Comparison of ENCODE assay signal across 13 mouse cellular contexts in genomic region chr11:114443444-114443843, GRCm38 (mm10).
DNase-seq lines count a peak whose midpoint lies in the region; ATAC-seq and TF ChIP-seq lines count a peak whose summit lies in the region.
"Had no signal": no experiment of that assay in that cellular context is flagged by ENCODE, and none has a peak within 500 bp of the region (broad histone marks: within the 10 kb centered on the region; RNA-seq: fewer than 3 reads in every experiment).

No protein-coding gene starts in this region.

- H3K9ac ChIP-seq in lung, embryonic 14.5 days: no peak overlapping the region
- H3K9ac ChIP-seq in midbrain, embryonic 15.5 days: no peak overlapping the region
- H3K9ac ChIP-seq: forebrain, embryonic 12.5 days had no signal

- H3K27ac ChIP-seq in gastrocnemius, adult 2 months: no peak overlapping the region
- no peak overlapping the region for H3K27ac ChIP-seq in lung, embryonic 14.5 days (ENCODE audit: low read depth)
- H3K27ac ChIP-seq in midbrain, embryonic 15.5 days: no peak overlapping the region
- H3K27ac ChIP-seq: forebrain, embryonic 12.5 days; layer of hippocampus, adult 2 months; limb, embryonic 10.5 days had no signal

- DNase-seq in testis, postnatal 10 days (ENCODE audit: low spot score): peak; percentile 51
- no peak for DNase-seq in testis, postnatal 14 days (ENCODE audit: low spot score)
- peak; percentile 84 for DNase-seq in gastrocnemius, adult 2 months
- DNase-seq in lung, embryonic 14.5 days: peak; percentile 10
- DNase-seq in left cerebral cortex, postnatal 36 days (ENCODE audit: low spot score in 2 of 2): no peak
- no peak for DNase-seq in c-Kit-positive CD71-positive TER-119-positive erythroid progenitor cells, embryonic 14.5 days (ENCODE audit: low spot score)
- DNase-seq: cerebellum, adult 11 months; thymus, postnatal 4 days had no signal

- no peak overlapping the region for H3K4me2 ChIP-seq in lung, embryonic 14.5 days
- H3K4me2 ChIP-seq in midbrain, embryonic 15.5 days: no peak overlapping the region
- H3K4me2 ChIP-seq: forebrain, embryonic 12.5 days had no signal

- H3K9me3 ChIP-seq in lung, embryonic 14.5 days (ENCODE audit: low read depth, low read length): no peaks in the 10 kb centered on the region
- no peaks in the 10 kb centered on the region for H3K9me3 ChIP-seq in midbrain, embryonic 15.5 days
- H3K9me3 ChIP-seq: forebrain, embryonic 12.5 days; limb, embryonic 10.5 days had no signal

- no peaks in the 10 kb centered on the region for H3K36me3 ChIP-seq in lung, embryonic 14.5 days (ENCODE audit: insufficient read depth)
- H3K36me3 ChIP-seq in midbrain, embryonic 15.5 days (replicated peaks): no peaks in the 10 kb centered on the region
- H3K36me3 ChIP-seq: forebrain, embryonic 12.5 days; limb, embryonic 10.5 days had no signal

- no peak overlapping the region for H3K4me3 ChIP-seq in gastrocnemius, adult 2 months
- no peak overlapping the region for H3K4me3 ChIP-seq in lung, embryonic 14.5 days (ENCODE audit: low read depth, low read length)
- no peak overlapping the region for H3K4me3 ChIP-seq in midbrain, embryonic 15.5 days
- H3K4me3 ChIP-seq: forebrain, embryonic 12.5 days; layer of hippocampus, adult 2 months; limb, embryonic 10.5 days had no signal

- TF ChIP-seq CTCF in gastrocnemius, adult 2 months (IDR thresholded peaks at IDR 0.05): no peak
- TF ChIP-seq CTCF in lung, embryonic 14.5 days (IDR thresholded peaks at IDR 0.05; ENCODE audit: low read depth): no peak

- intact Hi-C loops in gastrocnemius, adult 2 months (cut with DNase I): no loop called here
- intact Hi-C loops in left cerebral cortex, postnatal 36 days (cut with DNase I): no loop called here

- peaks cover 20% of the 10 kb centered on the region for H3K4me1 ChIP-seq in lung, embryonic 14.5 days (ENCODE audit: insufficient read depth)
- H3K4me1 ChIP-seq in midbrain, embryonic 15.5 days: peaks cover 34% of the 10 kb centered on the region

- no peak for ATAC-seq in lung, embryonic 14.5 days (ENCODE audit: insufficient read depth)
- no peak for ATAC-seq in midbrain, embryonic 15.5 days (replicated peaks)
- ATAC-seq: hindbrain, embryonic 16.5 days had no signal

- WGBS in lung, embryonic 14.5 days: 46% methylated on average over 5 of the region's 5 CpGs
- WGBS in midbrain, embryonic 15.5 days: 74% methylated on average over 5 of the region's 5 CpGs

- no peaks in the 10 kb centered on the region for H3K27me3 ChIP-seq in lung, embryonic 14.5 days (ENCODE audit: insufficient read depth, low read length)
- H3K27me3 ChIP-seq in midbrain, embryonic 15.5 days (replicated peaks): no peaks in the 10 kb centered on the region

Comparison
In these comparisons a context has a peak if more than half of its experiments do, and no peak if none do; other contexts are left out.
1. DNase-seq: peak in testis, postnatal 10 days (single experiment), gastrocnemius, adult 2 months (single experiment) and lung, embryonic 14.5 days (single experiment); none in testis, postnatal 14 days (single experiment), left cerebral cortex, postnatal 36 days (0 of 2) and c-Kit-positive CD71-positive TER-119-positive erythroid progenitor cells, embryonic 14.5 days (single experiment).